31 mouse cellular contexts compared by ENCODE assay signal in genomic region chr1:128762076-128762475, GRCm38 (mm10).
"Had no signal": no experiment of that assay in that cellular context is flagged by ENCODE, and none has a peak within 500 bp of the region (broad histone marks: within the 10 kb centered on the region; RNA-seq: fewer than 3 reads in every experiment).

No protein-coding gene starts in this region.

- H3K27me3 ChIP-seq: limb, embryonic 12.5 days; limb, embryonic 13.5 days; limb, embryonic 15.5 days; liver, embryonic 12.5 days; liver, embryonic 13.5 days; liver, embryonic 15.5 days; lung, embryonic 15.5 days; midbrain, embryonic 12.5 days; midbrain, embryonic 13.5 days; midbrain, embryonic 15.5 days had no signal

- H3K9me3 ChIP-seq: limb, embryonic 10.5 days; limb, embryonic 12.5 days; limb, embryonic 13.5 days; limb, embryonic 15.5 days; liver, embryonic 12.5 days; liver, embryonic 13.5 days; liver, embryonic 15.5 days; lung, embryonic 15.5 days; megakaryocyte, embryonic 14.5 days; midbrain, embryonic 10.5 days; midbrain, embryonic 12.5 days; midbrain, embryonic 13.5 days; midbrain, embryonic 15.5 days had no signal

- H3K4me1 ChIP-seq: limb, embryonic 13.5 days; liver, embryonic 12.5 days; liver, embryonic 13.5 days; liver, embryonic 15.5 days; lung, embryonic 15.5 days; megakaryocyte, embryonic 14.5 days; midbrain, embryonic 12.5 days; midbrain, embryonic 15.5 days had no signal

- H3K4me2 ChIP-seq: limb, embryonic 12.5 days; limb, embryonic 13.5 days; limb, embryonic 15.5 days; liver, embryonic 11.5 days; liver, embryonic 12.5 days; liver, embryonic 13.5 days; liver, embryonic 15.5 days; lung, embryonic 14.5 days; lung, embryonic 15.5 days; midbrain, embryonic 11.5 days; midbrain, embryonic 12.5 days; midbrain, embryonic 13.5 days; midbrain, embryonic 15.5 days had no signal

- H3K9ac ChIP-seq: limb, embryonic 12.5 days; limb, embryonic 13.5 days; limb, embryonic 15.5 days; liver, embryonic 12.5 days; liver, embryonic 13.5 days; liver, embryonic 14.5 days; liver, embryonic 15.5 days; liver, postnatal 0 days; lung, embryonic 14.5 days; lung, embryonic 15.5 days; midbrain, embryonic 12.5 days; midbrain, embryonic 13.5 days; midbrain, embryonic 15.5 days had no signal

- H3K4me3 ChIP-seq: limb, embryonic 10.5 days; limb, embryonic 12.5 days; limb, embryonic 13.5 days; limb, embryonic 15.5 days; liver, embryonic 12.5 days; liver, embryonic 13.5 days; liver, embryonic 15.5 days; lung, embryonic 15.5 days; megakaryocyte, embryonic 14.5 days; midbrain, embryonic 10.5 days; midbrain, embryonic 12.5 days; midbrain, embryonic 13.5 days; midbrain, embryonic 15.5 days; myocyte had no signal

- ATAC-seq: liver, embryonic 12.5 days; liver, postnatal 0 days; lung, postnatal 0 days; midbrain, embryonic 13.5 days; midbrain, embryonic 15.5 days; midbrain, embryonic 16.5 days had no signal

- H3K27ac ChIP-seq: limb, embryonic 10.5 days; limb, embryonic 12.5 days; limb, embryonic 13.5 days; limb, embryonic 15.5 days; liver, embryonic 12.5 days; liver, embryonic 13.5 days; liver, embryonic 14.5 days; liver, embryonic 15.5 days; lung, embryonic 15.5 days; macrophage; midbrain, embryonic 10.5 days; midbrain, embryonic 12.5 days; midbrain, embryonic 13.5 days; midbrain, embryonic 15.5 days had no signal

- H3K36me3 ChIP-seq: limb, embryonic 10.5 days; limb, embryonic 12.5 days; limb, embryonic 13.5 days; limb, embryonic 15.5 days; liver, embryonic 12.5 days; liver, embryonic 13.5 days; liver, embryonic 15.5 days; lung, embryonic 15.5 days; midbrain, embryonic 10.5 days; midbrain, embryonic 12.5 days; midbrain, embryonic 13.5 days; midbrain, embryonic 15.5 days had no signal

- DNase-seq: left cerebral cortex, postnatal 4 days; liver; liver, embryonic 13.5 days; liver, postnatal 0 days; lung, adult 18-20 months; lung, adult 2 months; lung, embryonic 14.5 days; lung, postnatal 10 days; lung, postnatal 14 days; lung, postnatal 36 days; lung, postnatal 4 days; midbrain, embryonic 14.5 days had no signal
